Mouse (Mus musculus): ENCODE results near the gene Ptma. TPM values are rescaled to one million over a fixed set of nuclear protein-coding genes. Genes with fewer than 3 reads are reported as not detected.
"Not testable (repeated sequence)": the region's sequence is repeated elsewhere in the genome, so short reads cannot be mapped to it uniquely, and the experiment has no call there.

Ptma gene
- 280 and 322 TPM in 2 replicates for polyA plus RNA-seq (2012; ENCODE audit: insufficient read depth, insufficient read length, missing spikeins)

- no peaks in the 10 kb centered on the region for H3K4me1 ChIP-seq (ENCODE audit: control insufficient read depth, insufficient read depth, insufficient read length, low read length)
- H3K27ac ChIP-seq (replicated peaks; ENCODE audit: low read depth, low read length), result peak within 1 kb of the TSS; percentile 99
- H3K4me3 ChIP-seq (ENCODE audit: insufficient read depth, low read depth, low read length), result peak within 1 kb of the TSS; percentile 89
Measured at GRCm38 (mm10) chr1:86526116-86526788, at the start of gene Ptma. Ptma (plus strand) TSS chr1:86526726.

DNA sequence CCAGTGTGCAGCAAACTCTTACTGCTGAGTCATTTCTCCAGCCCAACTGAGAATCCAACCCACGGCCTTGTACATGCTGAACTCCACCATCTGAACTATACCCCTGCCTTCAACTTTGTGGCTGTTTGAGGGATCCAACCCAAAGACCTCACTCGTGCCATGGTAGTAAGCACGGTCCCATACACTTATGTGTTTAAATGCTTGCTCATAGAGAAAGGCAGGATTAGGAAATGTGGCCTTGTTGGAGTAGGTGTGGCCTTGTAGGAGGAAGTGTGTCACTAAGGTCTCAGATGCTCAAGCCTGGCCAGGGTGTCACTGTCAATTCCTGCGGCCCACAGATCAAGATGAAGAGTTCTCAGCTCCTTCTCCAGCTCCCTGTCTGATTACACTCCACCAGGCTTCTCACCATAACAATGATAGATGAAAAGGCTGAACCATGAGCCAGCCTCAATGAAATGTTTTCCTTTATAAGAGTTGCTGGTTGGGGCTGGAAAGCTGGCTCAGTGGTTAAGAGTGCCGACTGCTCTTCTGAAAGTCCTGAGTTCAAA, 48.7 kb upstream of the Ptma start:
- Histone ChIP-seq H3K4me3 (ENCODE audit: insufficient read depth, low read depth, low read length) (no peak overlapping the region), H3K27ac (replicated peaks; ENCODE audit: low read depth, low read length) (no peak overlapping the region)

GRCm38 (mm10) chr1:86479099-86479825, 47.3 kb upstream of the Ptma start:
- H3K4me1 ChIP-seq (ENCODE audit: control insufficient read depth, insufficient read depth, insufficient read length, low read length), result peaks cover 6% of the 10 kb centered on the region; the same call in 1 of the 2 replicates
- no peak overlapping the region for H3K27ac ChIP-seq (replicated peaks; ENCODE audit: low read depth, low read length)
- no peak overlapping the region for H3K4me3 ChIP-seq (ENCODE audit: insufficient read depth, low read depth, low read length)

More for the DNA sequence above, 48.7 kb upstream of the Ptma start:
- peaks cover 6% of the 10 kb centered on the region; the same call in 1 of the 2 replicates for H3K4me1 ChIP-seq (ENCODE audit: control insufficient read depth, insufficient read depth, insufficient read length, low read length)

DNA sequence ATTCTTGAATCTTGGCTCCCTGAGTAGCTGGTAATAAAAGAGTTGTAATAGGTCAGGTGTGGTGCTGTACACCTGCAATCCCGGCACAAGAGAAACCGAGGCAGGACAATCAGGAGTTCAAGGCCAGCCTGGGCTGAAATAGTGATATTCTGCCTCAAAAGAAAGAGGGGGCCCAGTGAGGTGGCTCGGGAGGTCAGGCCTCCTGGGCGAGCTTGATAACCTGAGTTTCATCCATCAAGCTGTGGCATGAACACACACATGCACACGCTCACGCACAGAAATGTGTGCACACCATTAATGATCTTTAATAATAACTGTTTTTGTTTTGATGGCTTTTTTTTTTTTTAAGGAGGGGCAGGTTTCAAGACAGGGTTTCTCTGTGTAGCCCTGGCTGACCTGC, 46.2 kb upstream of the Ptma start:
- H3K27ac ChIP-seq (replicated peaks; ENCODE audit: low read depth, low read length), result no peak overlapping the region
- H3K4me1 ChIP-seq (ENCODE audit: control insufficient read depth, insufficient read depth, insufficient read length, low read length), result peaks cover 6% of the 10 kb centered on the region; the same call in 1 of the 2 replicates
- no peak overlapping the region for H3K4me3 ChIP-seq (ENCODE audit: insufficient read depth, low read depth, low read length)

GRCm38 (mm10) chr1:86480735-86481447, 45.6 kb upstream of the Ptma start:
- H3K4me1 ChIP-seq (ENCODE audit: control insufficient read depth, insufficient read depth, insufficient read length, low read length), result peaks cover 6% of the 10 kb centered on the region; the same call in 1 of the 2 replicates
- H3K4me3 ChIP-seq (ENCODE audit: insufficient read depth, low read depth, low read length), result no peak overlapping the region
- H3K27ac ChIP-seq (replicated peaks; ENCODE audit: low read depth, low read length), result no peak overlapping the region

DNA sequence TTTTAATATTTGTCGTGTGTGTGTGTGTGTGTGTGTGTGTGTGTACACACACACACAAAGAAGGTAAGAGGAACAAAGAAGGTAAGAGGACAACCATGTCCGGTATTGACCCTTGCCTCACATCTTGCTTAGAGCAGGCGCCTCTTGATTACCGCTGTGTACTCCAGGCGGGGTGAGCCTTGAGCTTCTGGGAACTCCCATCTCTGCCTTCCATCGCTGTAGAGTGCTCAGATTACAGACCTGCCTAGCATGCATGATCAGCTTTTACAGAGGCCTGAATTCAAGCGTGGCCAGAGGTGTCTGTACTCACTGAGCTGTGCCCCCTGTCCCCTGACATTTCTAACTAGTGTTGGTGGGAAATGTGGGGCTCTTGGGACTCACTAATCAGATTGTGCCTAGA, 45.1 kb upstream of the Ptma start:
- H3K27ac ChIP-seq (replicated peaks; ENCODE audit: low read depth, low read length), result no peak overlapping the region
- peaks cover 6% of the 10 kb centered on the region; the same call in 1 of the 2 replicates for H3K4me1 ChIP-seq (ENCODE audit: control insufficient read depth, insufficient read depth, insufficient read length, low read length)
- H3K4me3 ChIP-seq (ENCODE audit: insufficient read depth, low read depth, low read length), result no peak overlapping the region

DNA sequence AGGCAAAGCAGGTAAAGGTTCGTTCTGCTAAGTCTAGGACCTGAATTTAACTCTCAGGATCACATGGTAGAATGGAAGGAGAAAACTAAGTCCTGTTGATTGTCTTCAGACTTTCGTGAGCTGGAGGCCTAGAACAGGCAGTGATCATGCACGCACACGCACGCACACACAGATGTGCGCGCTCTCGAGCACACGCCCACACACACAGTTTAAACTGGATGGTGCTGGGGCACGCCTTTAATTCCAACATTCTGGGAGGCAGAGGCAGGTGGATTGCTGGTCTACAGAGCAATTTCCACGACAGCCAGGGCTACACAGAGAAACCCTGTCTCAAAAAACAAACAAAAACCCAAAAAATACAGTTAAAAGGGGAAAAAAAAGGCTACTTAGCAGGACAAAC, 44.2 kb upstream of the Ptma start:
- Histone ChIP-seq H3K27ac (replicated peaks; ENCODE audit: low read depth, low read length) (no peak overlapping the region), H3K4me3 (ENCODE audit: insufficient read depth, low read depth, low read length) (no peak overlapping the region), H3K4me1 (ENCODE audit: control insufficient read depth, insufficient read depth, insufficient read length, low read length) (peaks cover 6% of the 10 kb centered on the region; the same call in 1 of the 2 replicates)

DNA sequence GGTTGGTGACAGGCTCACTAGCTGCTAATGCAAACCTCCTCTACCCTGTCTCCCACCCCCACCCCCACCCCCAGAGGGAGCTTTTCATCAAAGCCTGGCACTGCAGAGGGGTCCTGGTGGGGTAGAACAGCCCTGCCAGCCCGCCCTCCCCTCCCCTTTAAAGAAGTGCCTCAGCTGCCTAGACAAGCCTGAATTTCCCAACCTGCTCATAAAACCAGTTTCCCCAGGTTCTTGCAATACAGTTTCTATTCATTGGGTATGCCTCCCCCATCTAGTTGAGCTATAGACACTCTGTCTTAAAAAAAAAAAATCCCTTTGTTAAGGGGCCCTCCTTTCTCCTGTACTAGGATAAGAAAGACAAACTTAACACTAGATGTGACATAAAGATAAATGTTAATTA, 43.8 kb upstream of the Ptma start:
- no peak overlapping the region for H3K27ac ChIP-seq (replicated peaks; ENCODE audit: low read depth, low read length)
- no peak overlapping the region for H3K4me3 ChIP-seq (ENCODE audit: insufficient read depth, low read depth, low read length)
- peaks cover 6% of the 10 kb centered on the region; the same call in 1 of the 2 replicates for H3K4me1 ChIP-seq (ENCODE audit: control insufficient read depth, insufficient read depth, insufficient read length, low read length)

DNA sequence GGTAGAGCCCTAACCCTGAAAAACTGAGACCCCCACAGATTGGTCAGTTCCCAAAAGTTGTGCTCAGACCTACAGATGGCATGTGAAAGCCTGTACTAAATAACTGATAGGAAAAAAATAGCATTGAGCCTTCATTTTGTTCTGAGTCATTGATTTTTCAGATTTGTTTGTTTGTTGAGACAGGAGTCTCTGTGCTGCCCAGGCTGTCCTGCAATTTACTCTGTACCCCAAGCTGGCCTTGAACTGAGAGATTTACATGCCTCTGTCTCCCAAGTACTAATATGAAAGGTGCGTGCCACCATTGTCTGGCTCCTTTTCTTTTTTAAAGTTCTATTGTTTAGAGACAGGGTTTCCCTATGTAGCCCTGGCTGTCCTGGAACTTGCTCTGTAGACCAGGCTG, 41.2 kb upstream of the Ptma start:
- peaks cover 11% of the 10 kb centered on the region for H3K4me1 ChIP-seq (ENCODE audit: control insufficient read depth, insufficient read depth, insufficient read length, low read length)
- H3K27ac ChIP-seq (replicated peaks; ENCODE audit: low read depth, low read length), result no peak overlapping the region
- H3K4me3 ChIP-seq (ENCODE audit: insufficient read depth, low read depth, low read length), result no peak overlapping the region

DNA sequence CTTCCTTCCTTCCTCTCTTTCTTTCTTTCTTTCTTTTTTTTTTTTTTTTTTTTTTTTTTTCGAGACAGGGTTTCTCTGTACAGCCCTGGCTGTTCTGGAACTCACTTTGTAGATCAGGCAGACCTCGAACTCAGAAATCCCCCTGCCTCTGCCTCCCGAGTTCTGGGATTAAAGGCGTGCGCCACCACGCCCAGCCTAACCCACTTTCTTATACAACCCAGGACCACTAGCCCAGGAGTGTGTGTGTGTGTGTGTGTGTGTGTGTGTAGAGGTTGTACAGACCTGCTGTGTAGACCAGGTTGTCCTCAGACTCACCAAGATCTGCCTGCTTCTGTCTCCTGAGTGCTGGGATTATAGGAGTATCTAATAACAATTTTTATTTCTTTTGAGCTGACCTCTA, 40.7 kb upstream of the Ptma start:
- peaks cover 15% of the 10 kb centered on the region for H3K4me1 ChIP-seq (ENCODE audit: control insufficient read depth, insufficient read depth, insufficient read length, low read length)
- H3K27ac ChIP-seq (replicated peaks; ENCODE audit: low read depth, low read length); H3K4me3 ChIP-seq (ENCODE audit: insufficient read depth, low read depth, low read length): not testable (repeated sequence)

DNA sequence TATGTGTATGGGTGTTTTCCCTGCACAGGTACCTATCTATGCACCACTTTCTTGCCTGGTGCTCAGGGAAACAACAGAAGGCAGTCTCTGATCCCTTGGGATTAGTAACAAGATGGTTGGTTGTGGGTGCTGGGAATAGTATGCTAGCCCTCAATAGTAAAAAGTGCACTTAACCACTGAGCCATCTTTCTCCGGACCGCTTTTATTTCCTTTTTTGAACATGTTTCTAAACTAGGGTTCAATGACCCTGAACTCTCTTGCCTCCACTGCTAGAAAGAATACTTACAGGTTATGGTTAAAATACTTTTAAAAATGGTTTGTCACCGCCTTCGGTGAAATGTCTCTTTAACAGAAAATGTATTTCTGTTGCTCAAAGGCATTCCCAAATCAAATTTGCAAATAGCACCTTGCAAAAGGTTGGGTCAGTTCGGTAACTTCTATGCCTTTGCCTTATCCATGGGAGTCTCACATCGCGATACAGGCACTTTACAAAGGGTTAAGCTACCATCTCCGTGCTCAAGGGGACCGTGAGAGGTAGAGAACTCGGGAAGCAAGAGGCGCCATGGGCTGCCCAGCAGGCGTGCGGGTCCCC, 39.7 kb upstream of the Ptma start:
- Histone ChIP-seq H3K4me1 (ENCODE audit: control insufficient read depth, insufficient read depth, insufficient read length, low read length) (peaks cover 17% of the 10 kb centered on the region), H3K27ac (replicated peaks; ENCODE audit: low read depth, low read length) (peak overlapping the region; percentile 96), H3K4me3 (ENCODE audit: insufficient read depth, low read depth, low read length) (peak overlapping the region; percentile 78)

DNA sequence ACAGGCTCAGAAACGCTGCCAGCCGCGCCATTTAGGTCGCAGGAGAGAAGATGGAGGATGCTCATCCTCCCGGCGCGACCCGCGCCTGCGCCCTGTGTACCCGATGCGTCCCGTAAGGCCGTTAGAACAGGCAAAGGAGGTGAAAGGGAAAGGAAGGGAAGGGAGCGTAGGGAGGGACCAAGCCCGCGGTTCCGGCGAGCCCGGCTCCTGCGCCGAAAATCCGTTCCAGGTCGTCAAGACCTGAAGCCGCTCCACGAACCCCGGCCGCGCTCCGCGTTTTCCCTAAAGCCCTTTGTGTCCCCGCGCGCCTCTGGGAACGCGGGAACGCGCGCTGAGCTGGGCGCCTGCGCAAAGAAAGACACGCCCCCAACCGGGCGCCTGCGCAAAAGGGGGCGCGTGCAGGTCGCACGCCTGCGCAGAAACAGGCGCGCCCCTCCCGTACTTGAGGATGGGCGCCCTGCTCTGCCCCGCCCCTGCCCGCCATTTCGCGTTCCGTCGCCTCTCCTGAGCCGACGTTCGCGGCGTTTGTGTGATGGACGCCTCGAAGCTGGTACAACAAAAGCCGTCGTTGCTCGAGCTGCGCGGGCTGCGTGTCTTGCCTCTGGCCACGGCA, 39.1 kb upstream of the Ptma start:
- Histone ChIP-seq H3K4me3 (ENCODE audit: insufficient read depth, low read depth, low read length) (peak overlapping the region; percentile 89), H3K4me1 (ENCODE audit: control insufficient read depth, insufficient read depth, insufficient read length, low read length) (peaks cover 23% of the 10 kb centered on the region), H3K27ac (replicated peaks; ENCODE audit: low read depth, low read length) (peak overlapping the region; percentile 96)

DNA sequence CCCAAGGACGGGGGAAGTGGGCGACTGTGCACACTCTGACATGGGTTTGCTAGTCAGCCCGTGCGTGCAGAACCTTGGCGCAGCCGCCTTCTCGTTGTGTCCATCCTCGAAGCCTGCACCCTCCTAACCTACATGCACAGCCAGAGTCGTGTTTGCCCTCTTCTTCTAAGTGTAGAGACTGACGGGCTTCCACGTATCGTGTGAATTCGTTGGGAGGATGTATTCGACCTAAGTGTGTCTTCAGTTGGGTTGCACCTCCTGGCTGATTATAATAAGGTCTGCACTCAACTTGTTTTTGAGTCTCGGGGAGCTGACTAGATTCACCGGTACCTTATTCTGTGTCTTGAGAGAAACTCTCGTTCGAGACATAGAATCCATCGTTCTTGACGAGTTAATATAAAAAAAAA, 38.6 kb upstream of the Ptma start:
- Histone ChIP-seq H3K4me3 (ENCODE audit: insufficient read depth, low read depth, low read length) (peak overlapping the region; percentile 89), H3K4me1 (ENCODE audit: control insufficient read depth, insufficient read depth, insufficient read length, low read length) (peaks cover 23% of the 10 kb centered on the region), H3K27ac (replicated peaks; ENCODE audit: low read depth, low read length) (peak overlapping the region; percentile 96)

GRCm38 (mm10) chr1:86488326-86488725, 38.2 kb upstream of the Ptma start:
- Histone ChIP-seq H3K4me3 (ENCODE audit: insufficient read depth, low read depth, low read length) (peak overlapping the region; percentile 89), H3K4me1 (ENCODE audit: control insufficient read depth, insufficient read depth, insufficient read length, low read length) (peaks cover 23% of the 10 kb centered on the region), H3K27ac (replicated peaks; ENCODE audit: low read depth, low read length) (peak overlapping the region; percentile 96)

Data from brown adipose tissue, adult 24 weeks (tissue).